Comparison of ENCODE assay signal across 9 mouse cellular contexts in genomic region chr10:3531375-3531774, GRCm38 (mm10). TPM values are rescaled to one million over a fixed set of nuclear protein-coding genes. Genes with fewer than 3 reads are reported as not detected.
DNase-seq lines count a peak whose midpoint lies in the region; ATAC-seq lines count a peak whose summit lies in the region.
"Had no signal": no experiment of that assay in that cellular context is flagged by ENCODE, and none has a peak within 500 bp of the region (broad histone marks: within the 10 kb centered on the region; RNA-seq: fewer than 3 reads in every experiment).

No protein-coding gene starts in this region.

- WGBS in limb, embryonic 10.5 days: 7% methylated on average over 4 of the region's 4 CpGs
- WGBS in neural tube, embryonic 13.5 days: 5% methylated on average over 4 of the region's 4 CpGs

- no peaks in the 10 kb centered on the region for H3K4me1 ChIP-seq in limb, embryonic 10.5 days
- peaks cover 17% of the 10 kb centered on the region; the same call in 1 of the 2 replicates for H3K4me1 ChIP-seq in neural tube, embryonic 13.5 days (replicated peaks)

- DNase-seq in 416B (ENCODE audit: low read depth): peak; percentile 64
- peak; percentile 69 to 94 for DNase-seq in adrenal gland, adult (ENCODE audit: inconsistent age in 2 of 2, low spot score in 1 of 2)
- peak; percentile 78 for DNase-seq in embryo, embryonic 10.5 days (ENCODE audit: low spot score)
- DNase-seq in gastrocnemius, postnatal 4 days (ENCODE audit: low spot score in 2 of 2): peak; percentile 26 to 62
- peak; percentile 46 for DNase-seq in kidney, adult 11 months
- DNase-seq in limb, embryonic 10.5 days (ENCODE audit: low spot score): peak; percentile 72
- DNase-seq in thymus, postnatal 14 days: peak; percentile 78

- H3K36me3 ChIP-seq in limb, embryonic 10.5 days: no peaks in the 10 kb centered on the region
- no peaks in the 10 kb centered on the region for H3K36me3 ChIP-seq in neural tube, embryonic 13.5 days
- H3K36me3 ChIP-seq: embryonic facial prominence, embryonic 12.5 days had no signal

- peak; percentile 72 for ATAC-seq in neural tube, embryonic 13.5 days (ENCODE audit: low read depth)

- no peak overlapping the region for H3K4me3 ChIP-seq in limb, embryonic 10.5 days
- H3K4me3 ChIP-seq in neural tube, embryonic 13.5 days: no peak overlapping the region
- H3K4me3 ChIP-seq: embryonic facial prominence, embryonic 12.5 days had no signal

- H3K4me2 ChIP-seq in neural tube, embryonic 13.5 days: no peak overlapping the region
- H3K4me2 ChIP-seq: embryonic facial prominence, embryonic 12.5 days had no signal

- no peaks in the 10 kb centered on the region for H3K9me3 ChIP-seq in limb, embryonic 10.5 days (replicated peaks)
- H3K9me3 ChIP-seq in neural tube, embryonic 13.5 days: no peaks in the 10 kb centered on the region
- H3K9me3 ChIP-seq: embryonic facial prominence, embryonic 12.5 days had no signal

- H3K27ac ChIP-seq in limb, embryonic 10.5 days: no peak overlapping the region
- H3K27ac ChIP-seq in neural tube, embryonic 13.5 days (replicated peaks): no peak overlapping the region
- H3K27ac ChIP-seq: embryonic facial prominence, embryonic 12.5 days had no signal

- H3K27me3 ChIP-seq in limb, embryonic 10.5 days (ENCODE audit: low read depth, poor library complexity, severe bottlenecking): 0 out of 2 replicates have a peak, but pooled peaks cover 3% of the 10 kb centered on the region
- H3K27me3 ChIP-seq in neural tube, embryonic 13.5 days: peaks cover 11% of the 10 kb centered on the region

- no peak overlapping the region for H3K9ac ChIP-seq in neural tube, embryonic 13.5 days
- H3K9ac ChIP-seq: embryonic facial prominence, embryonic 12.5 days had no signal

RNA-seq across cellular contexts. Expression of gene Iyd, which starts 8.7 kb away (rescaled TPM):
- total RNA-seq in gastrocnemius, postnatal 4 days (2021): under 1 TPM; 0.62 to 0.66 TPM
- not detected in 2 replicates for polyA plus RNA-seq in limb, embryonic 10.5 days (2016; fragmentation: Nextera tagmentation; extraction: Ambion mirVana)
- polyA plus RNA-seq in neural tube, embryonic 13.5 days (2015; fragmentation: Nextera tagmentation; extraction: Ambion mirVana): 0.20 and 0.28 TPM in 2 replicates
